Mouse (Mus musculus) midbrain, embryonic 13.5 days (tissue): Measurements from ENCODE around the gene Fuk. TPM values are rescaled to one million over a fixed set of nuclear protein-coding genes. Genes with fewer than 3 reads are reported as not detected.
"Not testable (repeated sequence)": the region's sequence is repeated elsewhere in the genome, so short reads cannot be mapped to it uniquely, and the experiment has no call there.

Experiments
- ATAC-seq: fragments of 200-750 bp; cut with Nextera tagmentation; 2 replicates; pipeline ENCODE4 v1.8.0; 2017; ENCODE audit warnings: mild to moderate bottlenecking, moderate TSS enrichment, moderate library complexity
- H3K27ac ChIP-seq: fragments of 300-500 bp; sonication (generic); 2 replicates; pipeline ENCODE4 v1.5.1; 2015; ENCODE audit warnings: inconsistent platforms, mild to moderate bottlenecking, moderate library complexity
- H3K27me3 ChIP-seq: fragments of 300-500 bp; sonication (generic); 2 replicates; pipeline ENCODE4 v1.6.1; 2015; ENCODE audit warnings: mild to moderate bottlenecking, inconsistent platforms
- H3K36me3 ChIP-seq: fragments of 300-500 bp; sonication (generic); 2 replicates; pipeline ENCODE4 v1.6.1; 2015; ENCODE audit warnings: mild to moderate bottlenecking, inconsistent platforms
- H3K4me1 ChIP-seq: fragments of 300-500 bp; sonication (generic); replicated peaks from 2 replicates; pipeline ENCODE4 v1.6.1; 2015; ENCODE audit warnings: inconsistent platforms
- H3K4me2 ChIP-seq: fragments of 300-500 bp; sonication (generic); replicated peaks from 2 replicates; pipeline ENCODE4 v1.6.1; 2015; ENCODE audit warnings: moderate library complexity, mild to moderate bottlenecking, inconsistent platforms
- H3K4me3 ChIP-seq: fragments of 300-500 bp; sonication (generic); replicated peaks from 2 replicates; pipeline ENCODE4 v1.5.1; 2015; ENCODE audit warnings: mild to moderate bottlenecking, inconsistent platforms
- H3K9ac ChIP-seq: fragments of 300-500 bp; sonication (generic); replicated peaks from 2 replicates; pipeline ENCODE4 v1.6.1; 2015; ENCODE audit warnings: mild to moderate bottlenecking, inconsistent platforms
- H3K9me3 ChIP-seq: fragments of 300-500 bp; sonication (generic); 2 replicates; pipeline ENCODE4 v1.6.1; 2016; ENCODE audit warnings: mild to moderate bottlenecking, inconsistent platforms
- WGBS: fragments of 180-500 bp; shearing (Covaris S2); methylation state at CpG from one replicate; pipeline ENCODE4 v1.1.7; 2015; 5-methylcytosine and 5-hydroxymethylcytosine counted together
- polyA plus RNA-seq: library from polyadenylated mRNA; unstranded; fragments of >200 nt; fragmentation: Nextera tagmentation; extraction: Ambion mirVana; gene quantifications from 2 replicates; pipeline ENCODE4 v1.2.1, GENCODE M21; 2015

Fuk gene
- polyA plus RNA-seq, 1 experiment from 2014 or later = 9.6 TPM

DNA sequence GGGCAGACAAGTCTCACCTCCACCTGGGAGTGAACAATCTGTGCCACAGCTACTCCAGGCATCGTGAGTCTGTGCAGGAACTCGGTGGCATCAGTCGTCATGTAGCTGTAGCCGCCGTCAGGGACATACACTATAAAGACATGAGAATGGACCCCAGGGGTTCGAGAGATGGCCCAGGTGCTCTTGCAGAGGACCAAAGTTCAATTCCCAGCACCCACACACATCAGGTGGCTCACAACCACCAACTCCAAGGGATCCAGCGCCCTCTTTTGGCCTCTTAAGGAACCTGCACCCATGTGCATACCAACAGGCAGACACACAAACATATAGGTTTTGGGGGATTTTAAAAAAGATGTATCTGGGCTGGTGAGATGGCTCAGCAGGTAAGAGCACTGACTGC is 10.2 kb downstream of the Fuk start:
- no peak for ATAC-seq
- H3K4me1 ChIP-seq = no peaks in the 10 kb centered on the region
- H3K4me2 ChIP-seq = no peak overlapping the region
- no peaks in the 10 kb centered on the region for H3K9me3 ChIP-seq
- 88% methylated on average over 7 of the region's 7 CpGs for WGBS
- H3K36me3 ChIP-seq = peaks cover 49% of the 10 kb centered on the region
- H3K4me3 ChIP-seq = no peak overlapping the region
- H3K9ac ChIP-seq = no peak overlapping the region
- no peaks in the 10 kb centered on the region for H3K27me3 ChIP-seq
- no peak overlapping the region for H3K27ac ChIP-seq

DNA sequence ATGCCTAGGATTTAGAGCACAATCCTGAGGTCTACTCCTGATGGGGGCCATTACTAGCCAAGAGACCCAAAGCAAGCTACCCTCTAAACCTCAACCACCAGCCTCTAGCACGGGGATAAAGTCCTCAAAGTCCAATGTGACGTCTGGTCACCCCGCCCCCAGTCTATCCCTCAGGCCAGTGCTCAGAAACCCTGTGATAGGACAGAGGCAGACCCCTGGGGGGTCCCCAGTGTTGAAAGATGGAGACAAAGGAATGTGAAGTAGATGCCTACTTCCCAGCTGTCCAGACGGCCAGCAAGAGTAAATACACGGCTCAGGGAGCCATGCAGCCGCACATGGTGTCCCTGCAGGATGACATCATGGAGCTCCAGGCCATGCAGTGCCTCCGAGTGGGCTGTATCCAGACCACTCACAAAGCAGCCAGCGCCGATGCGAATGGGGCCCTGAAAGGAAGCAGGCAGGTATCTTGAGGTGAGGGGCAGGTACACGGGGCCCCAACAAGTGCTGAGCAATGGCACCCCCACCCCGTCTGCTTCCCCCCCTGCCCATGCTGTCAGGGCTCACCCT is 12.3 kb downstream of the Fuk start:
- H3K9me3 ChIP-seq = no peaks in the 10 kb centered on the region
- no peak overlapping the region for H3K27ac ChIP-seq
- WGBS = 75% methylated on average over 12 of the region's 12 CpGs
- H3K36me3 ChIP-seq = peaks cover 67% of the 10 kb centered on the region
- H3K9ac ChIP-seq = no peak overlapping the region
- no peak overlapping the region for H3K4me2 ChIP-seq
- no peak overlapping the region for H3K4me3 ChIP-seq
- no peak for ATAC-seq
- no peaks in the 10 kb centered on the region for H3K4me1 ChIP-seq
- no peaks in the 10 kb centered on the region for H3K27me3 ChIP-seq

DNA sequence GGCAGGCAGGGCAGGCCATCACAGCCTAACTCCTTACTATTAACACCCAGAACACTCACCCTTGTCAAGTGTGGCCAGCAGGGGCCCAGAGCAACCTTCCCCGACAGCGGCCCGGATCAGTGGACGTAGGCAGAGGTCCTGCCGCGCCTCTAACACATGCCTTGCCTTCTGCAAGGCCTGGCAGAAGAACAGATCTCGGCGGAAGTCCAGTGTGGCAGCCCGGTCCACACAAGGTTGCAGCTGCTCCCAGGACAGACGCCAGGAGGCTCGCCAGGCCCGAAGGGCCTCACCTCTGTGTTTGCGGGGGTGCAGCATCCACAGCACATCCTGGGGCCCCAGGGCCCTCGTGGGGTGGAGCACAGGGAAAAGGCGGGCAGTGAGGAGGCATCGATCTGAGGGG is 13.4 kb downstream of the Fuk start:
- no peak overlapping the region for H3K4me3 ChIP-seq
- H3K4me2 ChIP-seq = no peak overlapping the region
- ATAC-seq = no peak
- no peaks in the 10 kb centered on the region for H3K4me1 ChIP-seq
- H3K9me3 ChIP-seq = no peaks in the 10 kb centered on the region
- WGBS = 88% methylated on average over 16 of the region's 16 CpGs
- H3K27me3 ChIP-seq = no peaks in the 10 kb centered on the region
- peaks cover 68% of the 10 kb centered on the region for H3K36me3 ChIP-seq
- H3K27ac ChIP-seq = no peak overlapping the region
- H3K9ac ChIP-seq = no peak overlapping the region

DNA sequence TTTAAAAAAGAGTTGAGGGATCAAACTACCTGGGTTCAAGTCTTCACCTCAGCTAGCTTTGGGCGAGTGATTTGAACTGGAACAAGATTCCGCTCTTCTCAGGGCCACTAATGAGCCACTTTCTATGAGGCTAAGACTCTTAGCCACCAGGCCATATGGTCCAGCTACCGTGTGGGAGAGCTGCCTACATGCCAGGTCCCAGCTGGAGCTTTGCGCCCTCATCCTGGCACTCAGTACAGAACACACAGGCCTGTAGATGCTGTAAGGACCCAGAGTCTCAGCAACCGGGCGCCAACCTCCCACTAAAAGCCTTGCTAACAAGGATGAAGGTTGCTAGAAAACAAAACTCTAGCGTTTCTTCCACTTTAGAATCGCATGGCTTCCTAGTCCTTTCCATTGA is 13.8 kb downstream of the Fuk start:
- Histone ChIP-seq H3K36me3 (peaks cover 72% of the 10 kb centered on the region), H3K4me3 (no peak overlapping the region), H3K4me2 (no peak overlapping the region), H3K9ac (no peak overlapping the region), H3K4me1 (no peaks in the 10 kb centered on the region), H3K27me3 (no peaks in the 10 kb centered on the region), H3K9me3 (no peaks in the 10 kb centered on the region), H3K27ac (no peak overlapping the region)
- WGBS = 96% methylated on average over 8 of the region's 8 CpGs
- no peak for ATAC-seq

DNA sequence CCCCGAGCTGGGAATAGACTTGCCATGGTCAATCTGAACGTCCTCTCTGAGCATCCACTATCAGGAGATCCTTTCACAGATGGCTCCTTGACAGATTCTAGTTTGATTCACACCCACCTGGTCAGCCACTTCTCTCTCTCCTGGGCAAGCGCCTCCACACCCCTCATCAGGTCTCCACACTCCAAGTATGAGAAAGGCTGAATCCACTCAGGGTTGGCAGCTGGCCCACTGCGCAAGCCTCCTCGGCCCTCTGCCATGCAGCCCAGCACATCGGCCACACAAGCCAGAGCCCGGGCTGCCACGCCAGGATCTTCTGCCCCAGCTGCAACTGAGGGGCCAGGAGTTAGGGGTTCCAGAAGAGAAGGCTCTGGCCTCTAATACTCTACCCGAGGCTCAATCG is 14.7 kb downstream of the Fuk start:
- H3K36me3 ChIP-seq = peaks cover 73% of the 10 kb centered on the region

DNA sequence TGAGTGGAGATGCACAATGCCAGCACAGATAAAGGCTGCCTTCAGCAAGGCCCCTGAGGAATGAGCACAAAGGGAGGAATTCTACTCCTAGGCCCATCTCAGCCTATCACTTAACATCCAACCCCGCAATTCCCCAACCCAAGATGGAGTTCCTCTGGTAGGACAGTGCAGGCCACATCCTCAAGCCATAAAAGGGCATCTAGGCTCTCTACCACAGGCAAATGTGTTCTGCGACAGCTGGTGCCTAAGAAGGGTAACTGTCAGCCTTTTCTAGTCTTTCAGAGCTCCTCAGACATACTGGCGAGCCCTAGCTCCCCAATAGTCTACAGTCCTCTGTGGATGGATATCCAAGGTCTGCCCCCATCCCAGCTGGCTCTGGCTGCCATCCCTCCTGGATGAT is 15.7 kb downstream of the Fuk start:
- ATAC-seq = no peak
- H3K27me3 ChIP-seq = no peaks in the 10 kb centered on the region
- H3K36me3 ChIP-seq = peaks cover 80% of the 10 kb centered on the region
- H3K4me1 ChIP-seq = no peaks in the 10 kb centered on the region
- no peak overlapping the region for H3K4me3 ChIP-seq
- H3K27ac ChIP-seq = no peak overlapping the region
- no peak overlapping the region for H3K9ac ChIP-seq
- H3K4me2 ChIP-seq = no peak overlapping the region
- WGBS = 90% methylated on average over 3 of the region's 3 CpGs
- no peaks in the 10 kb centered on the region for H3K9me3 ChIP-seq

More for the DNA sequence above, 14.7 kb downstream of the Fuk start:
- no peak for ATAC-seq
- H3K9me3 ChIP-seq = no peaks in the 10 kb centered on the region
- 92% methylated on average over 10 of the region's 10 CpGs for WGBS
- no peaks in the 10 kb centered on the region for H3K4me1 ChIP-seq
- H3K4me2 ChIP-seq = no peak overlapping the region
- H3K27me3 ChIP-seq = no peaks in the 10 kb centered on the region
- no peak overlapping the region for H3K27ac ChIP-seq
- no peak overlapping the region for H3K9ac ChIP-seq
- no peak overlapping the region for H3K4me3 ChIP-seq

DNA sequence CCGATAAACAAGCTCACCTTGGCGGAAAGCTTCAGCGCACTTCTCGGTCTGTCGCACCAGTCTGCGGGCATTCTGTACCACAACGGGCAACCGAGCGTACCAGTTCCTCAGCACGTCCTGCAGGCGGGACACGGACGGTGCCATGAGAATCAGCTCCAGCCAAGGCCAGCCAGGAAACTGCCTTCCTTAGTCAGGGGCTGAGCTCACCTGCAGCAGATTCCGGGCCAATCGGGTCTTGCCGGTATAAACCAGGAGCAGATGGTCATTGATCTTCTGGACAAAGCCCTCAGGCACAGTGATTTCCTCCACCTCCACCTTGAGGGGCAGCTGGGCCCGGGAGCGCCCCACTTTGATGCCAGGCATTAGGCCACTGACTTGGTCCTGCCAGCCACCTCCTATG is 18.5 kb downstream of the Fuk start:
- 94% methylated on average over 18 of the region's 18 CpGs for WGBS
- H3K4me3 ChIP-seq = no peak overlapping the region
- H3K9ac ChIP-seq = no peak overlapping the region
- ATAC-seq = no peak
- H3K4me2 ChIP-seq = no peak overlapping the region
- no peak overlapping the region for H3K27ac ChIP-seq
- peaks cover 95% of the 10 kb centered on the region for H3K36me3 ChIP-seq
- no peaks in the 10 kb centered on the region for H3K27me3 ChIP-seq
- no peaks in the 10 kb centered on the region for H3K9me3 ChIP-seq
- H3K4me1 ChIP-seq = no peaks in the 10 kb centered on the region

DNA sequence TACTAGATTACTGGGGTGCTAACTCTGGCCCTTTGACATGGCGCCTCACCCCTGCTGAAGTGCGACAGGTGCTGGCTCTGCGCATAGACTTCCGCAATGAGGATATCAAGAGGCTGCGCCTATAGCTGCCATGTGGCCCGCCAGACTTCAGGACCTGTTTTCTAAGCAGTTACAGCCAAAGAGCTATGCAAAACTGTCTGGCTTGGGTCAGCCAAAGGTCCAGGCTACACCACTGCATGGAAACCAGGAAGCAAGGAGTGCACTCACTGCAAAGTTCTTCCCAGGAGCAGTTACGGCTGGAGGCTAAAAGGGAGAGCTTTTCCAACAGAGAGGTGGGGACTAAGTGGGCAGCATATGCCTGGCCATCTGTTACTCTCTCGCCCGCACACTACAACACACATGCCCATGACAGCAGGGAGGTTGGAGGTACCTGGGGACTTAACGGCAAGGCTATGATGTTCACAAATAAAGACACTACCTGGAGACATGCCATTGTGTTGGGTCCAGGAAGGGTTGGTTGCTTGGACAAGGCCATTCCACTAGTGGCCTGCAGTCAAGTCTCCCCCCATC is 20.5 kb downstream of the Fuk start:
- Histone ChIP-seq H3K4me2 (no peak overlapping the region), H3K4me3 (no peak overlapping the region), H3K27me3 (no peaks in the 10 kb centered on the region), H3K9me3 (no peaks in the 10 kb centered on the region), H3K9ac (no peak overlapping the region), H3K27ac (no peak overlapping the region), H3K36me3 (peaks cover 96% of the 10 kb centered on the region), H3K4me1 (no peaks in the 10 kb centered on the region)
- ATAC-seq = no peak
- 96% methylated on average over 10 of the region's 10 CpGs for WGBS

DNA sequence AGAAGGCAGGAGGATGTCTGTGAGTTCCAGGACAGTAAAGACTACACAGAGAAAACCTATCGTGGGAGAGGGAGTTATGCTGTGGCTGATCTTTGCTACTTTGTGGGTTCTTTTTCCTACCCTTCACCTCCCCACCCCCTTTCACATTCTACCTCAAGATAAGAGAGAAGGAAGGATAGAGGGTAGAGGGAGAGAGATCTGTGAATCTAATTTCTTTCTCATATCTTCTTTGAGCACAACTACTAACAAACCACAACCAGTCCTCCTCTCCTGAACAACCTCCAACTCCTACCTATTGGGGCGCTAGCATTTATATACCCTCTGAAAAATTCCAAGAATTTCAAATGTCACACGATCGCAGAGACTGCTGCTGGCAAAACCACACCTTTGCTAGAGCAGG is 24.4 kb downstream of the Fuk start:
- Histone ChIP-seq H3K27me3 (no peaks in the 10 kb centered on the region), H3K4me2 (no peak overlapping the region), H3K4me3 (no peak overlapping the region), H3K9me3 (no peaks in the 10 kb centered on the region), H3K36me3 (peaks cover 94% of the 10 kb centered on the region), H3K9ac (no peak overlapping the region), H3K27ac (no peak overlapping the region), H3K4me1 (no peaks in the 10 kb centered on the region)
- ATAC-seq = no peak
- WGBS = 91% methylated on average over 4 of the region's 4 CpGs

DNA sequence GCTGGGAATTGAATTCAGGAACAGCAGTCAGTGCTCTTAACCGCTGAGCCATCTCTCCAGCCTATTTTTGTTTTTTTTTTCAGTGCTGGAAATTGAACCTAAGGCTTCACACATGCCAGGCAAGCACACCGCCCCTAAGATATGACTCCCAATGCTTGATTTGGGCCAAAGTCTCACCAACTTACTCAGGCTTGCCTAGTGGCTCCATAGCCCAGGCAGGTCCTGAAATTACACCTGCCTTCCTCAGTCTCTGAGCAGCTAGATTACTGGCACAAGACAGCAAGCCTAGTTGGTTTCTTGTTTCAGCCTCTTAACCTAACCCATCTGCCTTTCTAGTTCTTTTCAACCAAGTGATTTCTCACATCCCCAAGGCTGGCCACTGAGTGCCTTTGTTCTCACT is 31.8 kb downstream of the Fuk start:
- WGBS = 100% methylated on average over 2 of the region's 2 CpGs
- no peak overlapping the region for H3K4me3 ChIP-seq
- no peak overlapping the region for H3K27ac ChIP-seq
- no peak overlapping the region for H3K9ac ChIP-seq
- no peaks in the 10 kb centered on the region for H3K9me3 ChIP-seq
- peaks cover 95% of the 10 kb centered on the region for H3K36me3 ChIP-seq
- no peak for ATAC-seq
- no peaks in the 10 kb centered on the region for H3K4me1 ChIP-seq
- no peaks in the 10 kb centered on the region for H3K27me3 ChIP-seq
- no peak overlapping the region for H3K4me2 ChIP-seq

DNA sequence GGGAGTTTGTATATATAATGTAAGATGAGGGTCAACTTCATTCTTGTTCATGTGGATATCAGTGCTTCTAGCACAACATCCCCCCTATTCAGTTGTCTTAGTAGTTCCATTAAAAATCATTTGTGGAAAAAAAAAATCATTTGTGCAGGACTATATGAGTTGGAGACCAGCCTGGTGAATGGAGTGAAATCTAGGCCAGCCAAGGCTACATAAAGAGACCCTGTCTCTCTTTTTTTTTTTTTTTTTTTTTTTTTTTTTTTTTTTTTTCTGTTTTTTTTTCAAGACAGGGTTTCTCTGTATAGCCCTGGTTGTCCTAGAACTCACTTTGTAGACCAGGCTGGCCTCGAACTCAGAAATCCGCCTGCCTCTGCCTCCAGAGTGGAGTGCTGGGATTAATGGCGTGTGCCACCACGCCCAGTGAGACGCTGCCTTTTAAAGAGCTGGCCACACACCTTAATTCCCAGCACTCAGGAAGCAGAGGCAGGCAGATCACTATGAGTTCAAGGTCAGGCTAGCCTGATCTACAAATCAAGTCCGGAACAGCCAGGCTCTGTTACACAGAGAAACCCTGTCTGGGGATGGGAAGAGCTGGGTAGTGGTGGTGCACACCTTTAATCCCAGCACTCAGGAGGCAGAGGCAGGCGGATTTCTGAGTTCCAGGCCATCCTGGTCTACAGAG is 40.8 kb downstream of the Fuk start:
- H3K27ac ChIP-seq, H3K27me3 ChIP-seq, H3K9me3 ChIP-seq, H3K4me3 ChIP-seq, H3K4me1 ChIP-seq, H3K9ac ChIP-seq, H3K4me2 ChIP-seq, ATAC-seq: not testable (repeated sequence)
- H3K36me3 ChIP-seq = peaks cover 91% of the 10 kb centered on the region
- WGBS = 98% methylated on average over 7 of the region's 7 CpGs

DNA sequence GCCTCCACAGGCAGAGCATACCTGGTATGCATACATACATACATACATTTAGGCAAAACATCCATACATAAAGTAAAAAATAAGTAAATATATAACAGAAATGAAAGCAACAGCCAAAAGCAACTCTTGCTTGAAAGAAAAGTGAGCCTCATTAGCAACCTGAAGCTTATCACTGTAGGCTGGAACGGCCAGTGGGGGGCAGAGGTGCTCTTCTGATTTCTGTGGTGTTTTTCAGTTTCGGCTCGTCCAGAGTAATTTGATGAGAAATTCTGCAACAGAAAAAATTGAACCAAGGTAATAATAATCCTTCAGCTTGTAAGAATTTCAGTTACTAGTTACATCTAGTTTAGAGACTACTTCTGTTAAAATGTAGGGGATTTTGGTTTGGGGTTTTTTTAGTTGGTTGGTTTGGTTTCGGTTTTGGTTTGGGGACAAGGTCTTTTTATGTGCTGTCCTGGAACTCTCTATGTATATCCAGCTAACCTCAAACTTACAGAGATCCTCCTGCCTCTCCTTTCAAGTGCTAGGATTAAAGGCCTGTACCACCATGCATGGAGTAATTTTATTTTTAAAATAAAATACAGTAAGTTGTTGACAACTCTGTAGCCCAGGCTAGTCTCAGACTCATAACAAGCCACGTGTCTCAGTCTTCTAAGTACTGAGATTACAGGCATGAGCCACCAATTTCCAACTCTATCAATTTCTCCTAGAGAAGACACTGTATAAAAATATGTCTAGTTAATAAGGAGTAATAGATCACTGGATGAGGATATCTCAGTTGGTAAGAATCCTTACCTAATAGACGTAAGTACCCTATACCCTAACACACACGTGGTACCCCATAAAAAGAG is 42.4 kb downstream of the Fuk start:
- Histone ChIP-seq H3K27ac (no peak overlapping the region), H3K4me2 (no peak overlapping the region), H3K9me3 (no peaks in the 10 kb centered on the region), H3K4me3 (no peak overlapping the region), H3K9ac (no peak overlapping the region), H3K4me1 (no peaks in the 10 kb centered on the region), H3K36me3 (peaks cover 92% of the 10 kb centered on the region), H3K27me3 (no peaks in the 10 kb centered on the region)
- no peak for ATAC-seq
- WGBS = 87% methylated on average over 7 of the region's 7 CpGs
